Mouse (Mus musculus): Measurements from ENCODE around the gene Ccdc43. TPM values are rescaled to one million over a fixed set of nuclear protein-coding genes. Genes with fewer than 3 reads are reported as not detected.

The Ccdc43 gene
- 4.7 TPM for polyA plus RNA-seq (2015; fragmentation: Illumina TruSeq; extraction: RNeasy Lipid Tissue Mini Kit (QIAGEN cat#74804); ENCODE audit: insufficient read depth, low read depth, low replicate concordance)

GRCm38 (mm10) chr11:102697338-102698017 lies at the start of gene Ccdc43:
Ccdc43 (minus strand) TSS chr11:102697782.

DNA sequence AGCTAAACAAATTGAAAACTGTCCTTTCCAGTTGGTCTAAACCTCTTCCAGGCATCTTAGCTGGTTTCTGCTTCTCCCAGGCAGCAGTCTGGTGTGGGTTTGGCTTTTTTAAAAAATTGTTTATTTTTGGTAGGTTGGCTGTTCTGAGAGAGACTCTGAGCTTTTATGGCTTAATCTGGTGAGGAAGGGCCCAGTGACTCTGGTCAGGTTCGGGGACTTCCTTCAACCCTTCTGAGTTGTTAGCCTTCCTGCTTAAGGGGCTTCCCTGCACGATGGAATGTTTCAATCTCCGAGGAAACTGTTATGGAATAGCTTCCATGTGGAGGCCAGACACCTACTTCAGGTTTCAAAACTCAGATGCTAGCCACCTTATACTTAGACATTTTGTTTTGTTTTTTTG lies 34.2 kb downstream of the Ccdc43 start, which contains the start of gene Meioc:
Gene Meioc (plus strand): TSS at position 301 of the 400 bp plus-strand sequence.

Other genes starting within 250 kb of the Ccdc43 start
- gene Itga2b, start 227.7 kb downstream of the Ccdc43 start, polyA plus RNA-seq (2015; fragmentation: Illumina TruSeq; extraction: RNeasy Lipid Tissue Mini Kit (QIAGEN cat#74804); ENCODE audit: insufficient read depth, low read depth, low replicate concordance), result 3.5 TPM
- 3.7 TPM for gene Gpatch8, start 141.4 kb downstream of the Ccdc43 start, polyA plus RNA-seq (2015; fragmentation: Illumina TruSeq; extraction: RNeasy Lipid Tissue Mini Kit (QIAGEN cat#74804); ENCODE audit: insufficient read depth, low read depth, low replicate concordance)
- 1.8 TPM for gene Gm11627, start 118.3 kb downstream of the Ccdc43 start, polyA plus RNA-seq (2015; fragmentation: Illumina TruSeq; extraction: RNeasy Lipid Tissue Mini Kit (QIAGEN cat#74804); ENCODE audit: insufficient read depth, low read depth, low replicate concordance)
- gene Fzd2, start 93.4 kb downstream of the Ccdc43 start, polyA plus RNA-seq (2015; fragmentation: Illumina TruSeq; extraction: RNeasy Lipid Tissue Mini Kit (QIAGEN cat#74804); ENCODE audit: insufficient read depth, low read depth, low replicate concordance), result 2.2 TPM
- not detected for gene Meioc, start 34.1 kb downstream of the Ccdc43 start, polyA plus RNA-seq (2015; fragmentation: Illumina TruSeq; extraction: RNeasy Lipid Tissue Mini Kit (QIAGEN cat#74804); ENCODE audit: insufficient read depth, low read depth, low replicate concordance)
- gene Adam11, start 63.7 kb upstream of the Ccdc43 start, polyA plus RNA-seq (2015; fragmentation: Illumina TruSeq; extraction: RNeasy Lipid Tissue Mini Kit (QIAGEN cat#74804); ENCODE audit: insufficient read depth, low read depth, low replicate concordance), result 2.2 TPM
- 3.2 TPM for gene Gjc1, start 121.9 kb upstream of the Ccdc43 start, polyA plus RNA-seq (2015; fragmentation: Illumina TruSeq; extraction: RNeasy Lipid Tissue Mini Kit (QIAGEN cat#74804); ENCODE audit: insufficient read depth, low read depth, low replicate concordance)
- gene Higd1b, start 138.1 kb upstream of the Ccdc43 start, polyA plus RNA-seq (2015; fragmentation: Illumina TruSeq; extraction: RNeasy Lipid Tissue Mini Kit (QIAGEN cat#74804); ENCODE audit: insufficient read depth, low read depth, low replicate concordance), result 4.0 TPM
- gene Eftud2, start 183.2 kb upstream of the Ccdc43 start, polyA plus RNA-seq (2015; fragmentation: Illumina TruSeq; extraction: RNeasy Lipid Tissue Mini Kit (QIAGEN cat#74804); ENCODE audit: insufficient read depth, low read depth, low replicate concordance), result 18.6 TPM
- gene Ccdc103, start 183.4 kb upstream of the Ccdc43 start, polyA plus RNA-seq (2015; fragmentation: Illumina TruSeq; extraction: RNeasy Lipid Tissue Mini Kit (QIAGEN cat#74804); ENCODE audit: insufficient read depth, low read depth, low replicate concordance), result not detected
- not detected for gene Fam187a, start 187.4 kb upstream of the Ccdc43 start, polyA plus RNA-seq (2015; fragmentation: Illumina TruSeq; extraction: RNeasy Lipid Tissue Mini Kit (QIAGEN cat#74804); ENCODE audit: insufficient read depth, low read depth, low replicate concordance)
- not detected for gene Gfap, start 203.1 kb upstream of the Ccdc43 start, polyA plus RNA-seq (2015; fragmentation: Illumina TruSeq; extraction: RNeasy Lipid Tissue Mini Kit (QIAGEN cat#74804); ENCODE audit: insufficient read depth, low read depth, low replicate concordance)
- gene Kif18b, start 227.3 kb upstream of the Ccdc43 start, polyA plus RNA-seq (2015; fragmentation: Illumina TruSeq; extraction: RNeasy Lipid Tissue Mini Kit (QIAGEN cat#74804); ENCODE audit: insufficient read depth, low read depth, low replicate concordance), result not detected
- gene C1ql1, start 248.9 kb upstream of the Ccdc43 start, polyA plus RNA-seq (2015; fragmentation: Illumina TruSeq; extraction: RNeasy Lipid Tissue Mini Kit (QIAGEN cat#74804); ENCODE audit: insufficient read depth, low read depth, low replicate concordance), result not detected